Mouse (Mus musculus): ENCODE measurements around the gene Eps15l1. TPM values are rescaled to one million over a fixed set of nuclear protein-coding genes. Genes with fewer than 3 reads are reported as not detected.

Eps15l1 gene
- polyA plus RNA-seq, 1 experiment from 2014 or later = 42.5 TPM

- Histone ChIP-seq H3K4me2 (ENCODE audit: low read depth, low read length) (no peak overlapping the region), H3K36me3 (ENCODE audit: control insufficient read depth, insufficient read depth, low read length) (no peaks in the 10 kb centered on the region), H3K27ac (ENCODE audit: low read length) (no peak overlapping the region), H3K27me3 (replicated peaks; ENCODE audit: control insufficient read depth, insufficient read depth, low read length) (no peaks in the 10 kb centered on the region), H3K4me3 (ENCODE audit: low read length) (no peak overlapping the region), H3K4me1 (ENCODE audit: control insufficient read depth, insufficient read depth, low read length) (no peaks in the 10 kb centered on the region), H3K9me3 (ENCODE audit: control insufficient read depth, low read length) (no peaks in the 10 kb centered on the region), H3K9ac (ENCODE audit: low read depth, low read length) (no peak overlapping the region)
- 90% methylated on average over 4 of the region's 4 CpGs for WGBS
- ATAC-seq = no peak
These were observed 89.6 kb downstream of the Eps15l1 start for GRCm38 (mm10) chr8:72331631-72332030.

- Histone ChIP-seq H3K36me3 (ENCODE audit: control insufficient read depth, insufficient read depth, low read length) (no peaks in the 10 kb centered on the region), H3K27me3 (replicated peaks; ENCODE audit: control insufficient read depth, insufficient read depth, low read length) (no peaks in the 10 kb centered on the region), H3K4me3 (ENCODE audit: low read length) (no peak overlapping the region), H3K4me1 (ENCODE audit: control insufficient read depth, insufficient read depth, low read length) (no peaks in the 10 kb centered on the region), H3K9ac (ENCODE audit: low read depth, low read length) (no peak overlapping the region), H3K9me3 (ENCODE audit: control insufficient read depth, low read length) (no peaks in the 10 kb centered on the region), H3K4me2 (ENCODE audit: low read depth, low read length) (no peak overlapping the region), H3K27ac (ENCODE audit: low read length) (no peak overlapping the region)
- ATAC-seq = no peak
- WGBS = 78% methylated on average over 6 of the region's 6 CpGs
These were observed 90.3 kb downstream of the Eps15l1 start for GRCm38 (mm10) chr8:72330806-72331516.

- Histone ChIP-seq H3K27ac (ENCODE audit: low read length) (no peak overlapping the region), H3K36me3 (ENCODE audit: control insufficient read depth, insufficient read depth, low read length) (no peaks in the 10 kb centered on the region), H3K9me3 (ENCODE audit: control insufficient read depth, low read length) (no peaks in the 10 kb centered on the region), H3K4me3 (ENCODE audit: low read length) (no peak overlapping the region), H3K4me2 (ENCODE audit: low read depth, low read length) (no peak overlapping the region), H3K27me3 (replicated peaks; ENCODE audit: control insufficient read depth, insufficient read depth, low read length) (no peaks in the 10 kb centered on the region), H3K4me1 (ENCODE audit: control insufficient read depth, insufficient read depth, low read length) (no peaks in the 10 kb centered on the region), H3K9ac (ENCODE audit: low read depth, low read length) (no peak overlapping the region)
- no peak for ATAC-seq
- WGBS = 79% methylated on average over 3 of the region's 3 CpGs
These were observed 92.1 kb downstream of the Eps15l1 start for GRCm38 (mm10) chr8:72329116-72329515.

GRCm38 (mm10) chr8:72324708-72325107 lies 96.6 kb downstream of the Eps15l1 start:
- Histone ChIP-seq H3K9me3 (ENCODE audit: control insufficient read depth, low read length) (no peaks in the 10 kb centered on the region), H3K4me2 (ENCODE audit: low read depth, low read length) (no peak overlapping the region), H3K27ac (ENCODE audit: low read length) (no peak overlapping the region), H3K36me3 (ENCODE audit: control insufficient read depth, insufficient read depth, low read length) (no peaks in the 10 kb centered on the region), H3K27me3 (replicated peaks; ENCODE audit: control insufficient read depth, insufficient read depth, low read length) (peaks cover 24% of the 10 kb centered on the region), H3K9ac (ENCODE audit: low read depth, low read length) (no peak overlapping the region), H3K4me3 (ENCODE audit: low read length) (no peak overlapping the region), H3K4me1 (ENCODE audit: control insufficient read depth, insufficient read depth, low read length) (peaks cover 5% of the 10 kb centered on the region)
- no peak for ATAC-seq
- 73% methylated on average over 2 of the region's 2 CpGs for WGBS

GRCm38 (mm10) chr8:72324036-72324706 lies 97.1 kb downstream of the Eps15l1 start:
- Histone ChIP-seq H3K27ac (ENCODE audit: low read length) (no peak overlapping the region), H3K4me2 (ENCODE audit: low read depth, low read length) (no peak overlapping the region), H3K9me3 (ENCODE audit: control insufficient read depth, low read length) (no peaks in the 10 kb centered on the region), H3K4me3 (ENCODE audit: low read length) (no peak overlapping the region), H3K27me3 (replicated peaks; ENCODE audit: control insufficient read depth, insufficient read depth, low read length) (peaks cover 29% of the 10 kb centered on the region), H3K36me3 (ENCODE audit: control insufficient read depth, insufficient read depth, low read length) (no peaks in the 10 kb centered on the region), H3K4me1 (ENCODE audit: control insufficient read depth, insufficient read depth, low read length) (peaks cover 9% of the 10 kb centered on the region), H3K9ac (ENCODE audit: low read depth, low read length) (no peak overlapping the region)
- 81% methylated on average over 10 of the region's 10 CpGs for WGBS
- ATAC-seq = no peak

GRCm38 (mm10) chr8:72323131-72323725 lies 98.0 kb downstream of the Eps15l1 start:
- Histone ChIP-seq H3K27ac (ENCODE audit: low read length) (no peak overlapping the region), H3K27me3 (replicated peaks; ENCODE audit: control insufficient read depth, insufficient read depth, low read length) (peaks cover 32% of the 10 kb centered on the region)

GRCm38 (mm10) chr8:72322471-72322889 lies 98.8 kb downstream of the Eps15l1 start:
- no peak overlapping the region for H3K9ac ChIP-seq (ENCODE audit: low read depth, low read length)
- H3K4me2 ChIP-seq (ENCODE audit: low read depth, low read length) = 0 out of 2 replicates have a peak overlapping the region, but pooled peaks have one; percentile 22
- peaks cover 14% of the 10 kb centered on the region for H3K4me1 ChIP-seq (ENCODE audit: control insufficient read depth, insufficient read depth, low read length)
- no peaks in the 10 kb centered on the region for H3K9me3 ChIP-seq (ENCODE audit: control insufficient read depth, low read length)
- no peaks in the 10 kb centered on the region for H3K36me3 ChIP-seq (ENCODE audit: control insufficient read depth, insufficient read depth, low read length)
- H3K27me3 ChIP-seq (replicated peaks; ENCODE audit: control insufficient read depth, insufficient read depth, low read length) = peaks cover 32% of the 10 kb centered on the region
- no peak for ATAC-seq
- H3K27ac ChIP-seq (ENCODE audit: low read length) = no peak overlapping the region
- no peak overlapping the region for H3K4me3 ChIP-seq (ENCODE audit: low read length)
- WGBS = 61% methylated on average over 7 of the region's 7 CpGs

More at GRCm38 (mm10) chr8:72323131-72323725, 98.0 kb downstream of the Eps15l1 start:
- no peak for ATAC-seq
- 57% methylated on average over 6 of the region's 6 CpGs for WGBS
- Histone ChIP-seq H3K9me3 (ENCODE audit: control insufficient read depth, low read length) (no peaks in the 10 kb centered on the region), H3K4me1 (ENCODE audit: control insufficient read depth, insufficient read depth, low read length) (peaks cover 12% of the 10 kb centered on the region), H3K36me3 (ENCODE audit: control insufficient read depth, insufficient read depth, low read length) (no peaks in the 10 kb centered on the region), H3K9ac (ENCODE audit: low read depth, low read length) (no peak overlapping the region), H3K4me3 (ENCODE audit: low read length) (no peak overlapping the region), H3K4me2 (ENCODE audit: low read depth, low read length) (no peak overlapping the region)

- Histone ChIP-seq H3K9ac (ENCODE audit: low read depth, low read length) (no peak overlapping the region), H3K4me3 (ENCODE audit: low read length) (peak overlapping the region; percentile 65), H3K27ac (ENCODE audit: low read length) (no peak overlapping the region), H3K9me3 (ENCODE audit: control insufficient read depth, low read length) (no peaks in the 10 kb centered on the region), H3K4me1 (ENCODE audit: control insufficient read depth, insufficient read depth, low read length) (peaks cover 14% of the 10 kb centered on the region), H3K36me3 (ENCODE audit: control insufficient read depth, insufficient read depth, low read length) (no peaks in the 10 kb centered on the region), H3K4me2 (ENCODE audit: low read depth, low read length) (no peak overlapping the region), H3K27me3 (replicated peaks; ENCODE audit: control insufficient read depth, insufficient read depth, low read length) (peaks cover 32% of the 10 kb centered on the region)
- ATAC-seq = no peak
- 88% methylated on average over 20 of the region's 20 CpGs for WGBS
These were observed 99.4 kb downstream of the Eps15l1 start for GRCm38 (mm10) chr8:72321635-72322441.

Measured in intestine, embryonic 16.5 days (tissue).